Mouse (Mus musculus): ENCODE measurements at regions not wholly inside any gene's neighbourhood (a gene's known extent, or its start where the extent isn't known, plus 50 kb on each side); places are given as distances from the start of the nearest gene placed in this dataset.

GRCm38 (mm10) chrX:57869648-57870047 is 152.9 kb upstream of the Zic3 start:
- Histone ChIP-seq H3K9ac (ENCODE audit: low read depth, low read length) (no peak overlapping the region), H3K27me3 (replicated peaks; ENCODE audit: control insufficient read depth, insufficient read depth, low read length) (no peaks in the 10 kb centered on the region), H3K4me3 (ENCODE audit: low read depth, low read length) (no peak overlapping the region), H3K9me3 (ENCODE audit: control insufficient read depth, low read length) (no peaks in the 10 kb centered on the region), H3K36me3 (ENCODE audit: control insufficient read depth, insufficient read depth, low read length) (no peaks in the 10 kb centered on the region), H3K4me2 (no peak overlapping the region), H3K4me1 (replicated peaks; ENCODE audit: control insufficient read depth, insufficient read depth, low read length) (no peaks in the 10 kb centered on the region), H3K27ac (ENCODE audit: low read depth, low read length) (no peak overlapping the region)
- WGBS: 77% methylated on average over 5 of the region's 5 CpGs
- DNase-seq (ENCODE audit: low spot score) (no peak), ATAC-seq (replicated peaks; ENCODE audit: low FRiP score) (no peak)

DNA sequence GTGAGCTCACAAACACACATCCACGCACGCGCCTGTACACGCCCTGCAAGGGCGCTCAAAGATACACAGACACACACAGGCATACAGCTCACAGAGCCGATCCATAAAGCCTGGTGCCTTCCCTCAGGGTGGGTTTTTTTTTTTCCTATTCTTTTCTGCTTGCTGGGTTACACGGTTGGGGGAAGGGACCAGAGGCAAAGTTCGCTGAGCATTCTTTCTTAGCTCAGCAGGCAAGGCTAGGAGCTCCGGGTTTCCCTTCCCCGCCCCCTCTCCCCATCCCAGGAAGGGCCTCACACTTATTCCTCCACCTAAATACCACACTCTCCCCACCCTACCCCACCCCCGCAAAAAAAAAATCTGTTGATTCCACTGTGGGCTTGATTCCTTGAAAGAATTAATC is 105.8 kb upstream of the Zic3 start:
- Histone ChIP-seq H3K4me2 (no peak overlapping the region), H3K27ac (ENCODE audit: low read depth, low read length) (no peak overlapping the region), H3K27me3 (replicated peaks; ENCODE audit: control insufficient read depth, insufficient read depth, low read length) (peaks cover 57% of the 10 kb centered on the region), H3K9ac (ENCODE audit: low read depth, low read length) (no peak overlapping the region), H3K4me3 (ENCODE audit: low read depth, low read length) (no peak overlapping the region), H3K36me3 (ENCODE audit: control insufficient read depth, insufficient read depth, low read length) (no peaks in the 10 kb centered on the region), H3K4me1 (replicated peaks; ENCODE audit: control insufficient read depth, insufficient read depth, low read length) (no peaks in the 10 kb centered on the region), H3K9me3 (ENCODE audit: control insufficient read depth, low read length) (no peaks in the 10 kb centered on the region)
- DNase-seq (ENCODE audit: low spot score) (no peak), ATAC-seq (replicated peaks; ENCODE audit: low FRiP score) (no peak)
- 28% methylated on average over 11 of the region's 11 CpGs for WGBS

DNA sequence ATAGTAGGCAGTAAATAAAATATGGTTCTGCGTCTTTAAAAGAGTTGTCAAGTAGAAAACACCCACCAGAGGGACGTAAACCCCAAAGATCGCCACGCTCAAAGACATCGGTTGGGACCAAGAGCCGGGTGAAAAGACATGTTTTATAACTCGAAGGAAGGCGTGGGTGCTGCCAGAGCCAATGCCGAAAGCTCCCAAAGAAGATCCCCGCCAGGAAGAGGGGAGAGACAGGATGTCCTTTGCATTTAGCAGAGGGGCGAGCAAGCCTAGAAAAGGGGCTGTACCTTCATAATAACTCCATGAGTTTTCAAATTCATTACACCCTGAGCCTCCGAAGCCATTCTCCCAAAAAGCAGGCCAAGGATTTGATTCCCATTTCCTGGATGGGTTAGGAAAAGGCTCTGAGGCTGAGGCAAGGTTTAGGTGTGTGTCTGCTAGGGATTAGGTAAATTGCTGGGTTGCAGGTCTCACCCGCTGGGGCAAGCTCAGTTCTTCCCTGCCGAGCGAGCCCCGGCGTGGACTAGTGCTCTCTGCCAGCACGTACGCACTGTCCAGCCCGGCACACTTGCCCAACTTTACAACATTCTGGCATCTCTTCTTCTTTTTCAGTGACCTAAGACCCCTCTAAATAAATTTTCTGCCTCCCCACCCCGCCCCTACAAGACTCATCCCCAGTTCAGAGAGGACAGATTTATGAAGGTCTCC is 104.9 kb upstream of the Zic3 start:
- ATAC-seq (replicated peaks; ENCODE audit: low FRiP score) (no peak), DNase-seq (ENCODE audit: low spot score) (peak; percentile 33)
- 16% methylated on average over 21 of the region's 21 CpGs for WGBS
- Histone ChIP-seq H3K4me3 (ENCODE audit: low read depth, low read length) (no peak overlapping the region), H3K36me3 (ENCODE audit: control insufficient read depth, insufficient read depth, low read length) (no peaks in the 10 kb centered on the region), H3K27me3 (replicated peaks; ENCODE audit: control insufficient read depth, insufficient read depth, low read length) (peaks cover 66% of the 10 kb centered on the region), H3K27ac (ENCODE audit: low read depth, low read length) (no peak overlapping the region), H3K4me1 (replicated peaks; ENCODE audit: control insufficient read depth, insufficient read depth, low read length) (no peaks in the 10 kb centered on the region), H3K9ac (ENCODE audit: low read depth, low read length) (no peak overlapping the region), H3K4me2 (no peak overlapping the region), H3K9me3 (ENCODE audit: control insufficient read depth, low read length) (no peaks in the 10 kb centered on the region)

DNA sequence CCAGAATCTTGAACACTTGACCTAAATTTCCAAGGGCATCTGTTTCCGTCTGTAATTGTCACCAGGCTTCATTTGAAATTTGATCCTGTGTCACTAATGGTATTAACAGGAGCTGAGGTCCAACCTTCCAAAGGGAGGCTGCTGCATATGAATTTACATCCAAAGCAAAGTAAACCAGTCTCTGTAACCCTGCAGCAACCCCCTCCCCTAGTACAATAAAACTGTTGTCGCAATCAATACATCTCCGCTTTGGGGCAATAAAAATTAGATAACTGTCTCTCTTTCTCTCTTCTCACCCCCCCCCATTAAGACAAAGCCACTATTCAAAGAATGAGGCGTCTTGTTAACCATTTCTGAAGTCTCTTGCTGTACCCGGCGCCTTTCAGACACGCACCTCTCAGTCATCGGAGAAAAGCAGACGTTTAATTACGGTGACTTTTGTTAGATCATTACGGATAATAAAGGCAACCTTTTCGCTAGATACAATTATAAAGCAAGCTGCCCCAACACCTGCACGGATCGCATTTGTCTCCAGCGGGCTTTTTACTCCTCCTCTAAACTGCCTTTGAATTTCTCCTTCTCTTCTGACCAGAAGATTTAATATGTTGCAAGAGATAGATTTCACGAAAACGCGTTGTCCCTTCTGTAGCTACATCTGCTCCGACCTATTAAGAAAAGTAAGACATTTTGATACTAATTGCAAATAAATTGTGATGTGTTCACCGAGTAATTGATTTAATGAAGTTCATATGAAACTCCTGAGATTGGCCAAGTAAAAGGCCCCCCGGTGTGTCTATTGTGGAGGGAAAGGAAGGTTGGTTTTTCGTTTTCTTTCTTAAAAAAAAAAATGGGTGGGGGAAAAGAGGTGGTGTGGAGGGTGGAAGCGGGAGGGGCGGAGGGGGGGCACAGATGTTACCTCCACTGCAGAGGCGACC is 104.1 kb upstream of the Zic3 start:
- DNase-seq (ENCODE audit: low spot score) (no peak), ATAC-seq (replicated peaks; ENCODE audit: low FRiP score) (no peak)
- 15% methylated on average over 25 of the region's 25 CpGs for WGBS

DNA sequence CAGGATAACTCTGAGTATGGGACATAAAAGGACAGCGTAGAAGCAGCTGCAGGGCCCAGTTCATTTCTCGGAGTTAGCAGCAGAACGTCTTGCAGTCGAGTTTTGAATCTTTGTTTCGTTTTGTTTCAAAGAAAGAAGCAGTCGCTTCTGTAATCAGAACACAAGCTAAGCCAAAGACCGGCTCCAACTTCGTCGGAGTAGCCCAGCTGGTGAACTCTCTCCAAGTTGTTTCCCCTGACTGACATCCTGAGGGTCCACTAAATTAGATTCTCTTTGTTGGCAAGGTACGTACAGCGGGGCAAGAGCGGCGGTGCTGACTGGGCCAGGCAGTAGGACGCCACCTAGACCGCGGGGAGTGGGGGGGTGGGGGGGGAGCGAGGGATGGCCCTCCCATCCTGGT is 102.6 kb upstream of the Zic3 start:
- no peaks in the 10 kb centered on the region for H3K9me3 ChIP-seq (ENCODE audit: control insufficient read depth, low read length)
- H3K36me3 ChIP-seq (ENCODE audit: control insufficient read depth, insufficient read depth, low read length): no peaks in the 10 kb centered on the region
- H3K4me3 ChIP-seq (ENCODE audit: low read depth, low read length): no peak overlapping the region; the same call in 1 of the 2 replicates
- peak overlapping the region; percentile 29 for H3K4me2 ChIP-seq
- ATAC-seq (replicated peaks; ENCODE audit: low FRiP score): no peak
- peak; percentile 36 for DNase-seq (ENCODE audit: low spot score)
- no peak overlapping the region for H3K9ac ChIP-seq (ENCODE audit: low read depth, low read length)
- H3K27ac ChIP-seq (ENCODE audit: low read depth, low read length): no peak overlapping the region
- no peaks in the 10 kb centered on the region for H3K4me1 ChIP-seq (replicated peaks; ENCODE audit: control insufficient read depth, insufficient read depth, low read length)
- WGBS: 14% methylated on average over 17 of the region's 17 CpGs
- H3K27me3 ChIP-seq (replicated peaks; ENCODE audit: control insufficient read depth, insufficient read depth, low read length): peaks cover 74% of the 10 kb centered on the region

More for the DNA sequence above, 104.1 kb upstream of the Zic3 start:
- Histone ChIP-seq H3K4me3 (ENCODE audit: low read depth, low read length) (no peak overlapping the region), H3K4me2 (no peak overlapping the region), H3K27ac (ENCODE audit: low read depth, low read length) (no peak overlapping the region), H3K4me1 (replicated peaks; ENCODE audit: control insufficient read depth, insufficient read depth, low read length) (no peaks in the 10 kb centered on the region), H3K36me3 (ENCODE audit: control insufficient read depth, insufficient read depth, low read length) (no peaks in the 10 kb centered on the region), H3K9ac (ENCODE audit: low read depth, low read length) (no peak overlapping the region), H3K27me3 (replicated peaks; ENCODE audit: control insufficient read depth, insufficient read depth, low read length) (peaks cover 74% of the 10 kb centered on the region), H3K9me3 (ENCODE audit: control insufficient read depth, low read length) (no peaks in the 10 kb centered on the region)

DNA sequence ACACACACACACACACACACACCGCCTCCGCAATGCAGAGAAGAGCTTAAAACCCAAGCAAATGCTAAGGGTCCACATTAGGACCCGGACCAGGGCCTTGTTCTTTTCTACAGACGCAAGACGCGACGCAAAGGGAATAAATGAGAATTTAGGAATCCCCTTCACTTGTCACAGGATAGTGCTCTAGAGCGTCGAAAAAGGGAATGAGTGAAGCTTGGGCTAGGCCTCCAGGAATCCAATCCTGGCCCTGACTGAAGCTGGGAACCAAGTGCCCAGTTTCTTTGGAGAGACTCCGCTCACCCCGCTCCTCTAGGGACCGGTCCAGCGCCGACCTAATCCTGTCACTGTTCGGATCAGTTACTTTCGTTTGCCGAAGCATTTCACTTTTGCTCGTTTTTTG is 102.1 kb upstream of the Zic3 start:
- 22% methylated on average over 18 of the region's 18 CpGs for WGBS
- H3K4me1 ChIP-seq (replicated peaks; ENCODE audit: control insufficient read depth, insufficient read depth, low read length): no peaks in the 10 kb centered on the region
- no peaks in the 10 kb centered on the region for H3K36me3 ChIP-seq (ENCODE audit: control insufficient read depth, insufficient read depth, low read length)
- H3K27me3 ChIP-seq (replicated peaks; ENCODE audit: control insufficient read depth, insufficient read depth, low read length): peaks cover 76% of the 10 kb centered on the region
- no peak for DNase-seq (ENCODE audit: low spot score)
- H3K9me3 ChIP-seq (ENCODE audit: control insufficient read depth, low read length): no peaks in the 10 kb centered on the region
- no peak for ATAC-seq (replicated peaks; ENCODE audit: low FRiP score)
- no peak overlapping the region; the same call in 1 of the 2 replicates for H3K4me3 ChIP-seq (ENCODE audit: low read depth, low read length)
- H3K27ac ChIP-seq (ENCODE audit: low read depth, low read length): no peak overlapping the region
- H3K9ac ChIP-seq (ENCODE audit: low read depth, low read length): no peak overlapping the region
- no peak overlapping the region for H3K4me2 ChIP-seq

- Histone ChIP-seq H3K4me1 (replicated peaks; ENCODE audit: control insufficient read depth, insufficient read depth, low read length) (no peaks in the 10 kb centered on the region), H3K9me3 (ENCODE audit: control insufficient read depth, low read length) (no peaks in the 10 kb centered on the region), H3K36me3 (ENCODE audit: control insufficient read depth, insufficient read depth, low read length) (no peaks in the 10 kb centered on the region), H3K4me2 (no peak overlapping the region), H3K27me3 (replicated peaks; ENCODE audit: control insufficient read depth, insufficient read depth, low read length) (peaks cover 74% of the 10 kb centered on the region), H3K9ac (ENCODE audit: low read depth, low read length) (no peak overlapping the region), H3K4me3 (ENCODE audit: low read depth, low read length) (no peak overlapping the region), H3K27ac (ENCODE audit: low read depth, low read length) (no peak overlapping the region)
- DNase-seq (ENCODE audit: low spot score): peak; percentile 34
- no peak for ATAC-seq (replicated peaks; ENCODE audit: low FRiP score)
- 22% methylated on average over 16 of the region's 16 CpGs for WGBS
Observed at GRCm38 (mm10) chrX:57921294-57921693, 101.2 kb upstream of the Zic3 start.

- peaks cover 67% of the 10 kb centered on the region for H3K27me3 ChIP-seq (replicated peaks; ENCODE audit: control insufficient read depth, insufficient read depth, low read length)
- H3K4me3 ChIP-seq (ENCODE audit: low read depth, low read length): no peak overlapping the region
- no peaks in the 10 kb centered on the region for H3K36me3 ChIP-seq (ENCODE audit: control insufficient read depth, insufficient read depth, low read length)
- no peaks in the 10 kb centered on the region for H3K9me3 ChIP-seq (ENCODE audit: control insufficient read depth, low read length)
- no peak overlapping the region for H3K4me2 ChIP-seq
- 14% methylated on average over 25 of the region's 25 CpGs for WGBS
- ATAC-seq (replicated peaks; ENCODE audit: low FRiP score): no peak
- no peaks in the 10 kb centered on the region for H3K4me1 ChIP-seq (replicated peaks; ENCODE audit: control insufficient read depth, insufficient read depth, low read length)
- H3K9ac ChIP-seq (ENCODE audit: low read depth, low read length): no peak overlapping the region
- DNase-seq (ENCODE audit: low spot score): no peak
- H3K27ac ChIP-seq (ENCODE audit: low read depth, low read length): no peak overlapping the region
Observed at GRCm38 (mm10) chrX:57921821-57922449, 100.6 kb upstream of the Zic3 start.

Data from liver, embryonic 11.5 days (tissue).